Mouse (Mus musculus) midbrain, embryonic 12.5 days (tissue): Measurements from ENCODE around the gene Ints3. TPM values are rescaled to one million over a fixed set of nuclear protein-coding genes. Genes with fewer than 3 reads are reported as not detected.
"Not testable (repeated sequence)": the region's sequence is repeated elsewhere in the genome, so short reads cannot be mapped to it uniquely, and the experiment has no call there.

Experiments
- ATAC-seq: fragments of 200-750 bp; cut with Nextera tagmentation; 2 replicates; pipeline ENCODE4 v1.8.0; 2017; ENCODE audit warnings: low read depth, moderate TSS enrichment, moderate library complexity; ENCODE audit not compliant: low FRiP score
- H3K27ac ChIP-seq: fragments of 300-500 bp; sonication (generic); replicated peaks from 2 replicates; pipeline ENCODE4 v1.5.1; 2016; ENCODE audit warnings: mild to moderate bottlenecking
- H3K27me3 ChIP-seq: fragments of 300-500 bp; sonication (generic); 2 replicates; pipeline ENCODE4 v1.6.1; 2016; ENCODE audit warnings: mild to moderate bottlenecking
- H3K36me3 ChIP-seq: fragments of 300-500 bp; sonication (generic); 2 replicates; pipeline ENCODE4 v1.6.1; 2016
- H3K4me1 ChIP-seq: fragments of 300-500 bp; sonication (generic); 2 replicates; pipeline ENCODE4 v1.6.1; 2016
- H3K4me2 ChIP-seq: fragments of 300-500 bp; sonication (generic); replicated peaks from 2 replicates; pipeline ENCODE4 v1.6.1; 2016; ENCODE audit warnings: mild to moderate bottlenecking, moderate library complexity
- H3K4me3 ChIP-seq: fragments of 300-500 bp; sonication (generic); 2 replicates; pipeline ENCODE4 v1.5.1; 2016; ENCODE audit warnings: mild to moderate bottlenecking
- H3K9ac ChIP-seq: fragments of 300-500 bp; sonication (generic); replicated peaks from 2 replicates; pipeline ENCODE4 v1.6.1; 2016; ENCODE audit warnings: mild to moderate bottlenecking, moderate library complexity
- H3K9me3 ChIP-seq: fragments of 300-500 bp; sonication (generic); 2 replicates; pipeline ENCODE4 v1.6.1; 2016; ENCODE audit warnings: mild to moderate bottlenecking
- WGBS: fragments of 180-500 bp; shearing (Covaris S2); methylation state at CpG from one replicate; pipeline ENCODE4 v1.1.7; 2016; 5-methylcytosine and 5-hydroxymethylcytosine counted together
- polyA plus RNA-seq: library from polyadenylated mRNA; unstranded; fragments of >200 nt; fragmentation: Nextera tagmentation; extraction: Ambion mirVana; gene quantifications from 2 replicates; pipeline ENCODE4 v1.2.1, GENCODE M21; 2016

Gene Ints3
- polyA plus RNA-seq, 1 experiment from 2014 or later = 42.4 TPM

GRCm38 (mm10) chr3:90373432-90374028, 59.9 kb downstream of the Ints3 start:
- Histone ChIP-seq H3K36me3 (no peaks in the 10 kb centered on the region), H3K4me2 (no peak overlapping the region), H3K9me3 (no peaks in the 10 kb centered on the region), H3K9ac (no peak overlapping the region), H3K27ac (no peak overlapping the region), H3K4me3 (no peak overlapping the region), H3K27me3 (no peaks in the 10 kb centered on the region), H3K4me1 (peaks cover 12% of the 10 kb centered on the region; the same call in 1 of the 2 replicates)
- ATAC-seq = peak; percentile 77
- WGBS = 28% methylated on average over 4 of the region's 4 CpGs

GRCm38 (mm10) chr3:90372817-90373216, 60.6 kb downstream of the Ints3 start:
- H3K27me3 ChIP-seq = no peaks in the 10 kb centered on the region
- no peak for ATAC-seq
- no peaks in the 10 kb centered on the region for H3K36me3 ChIP-seq
- no peak overlapping the region for H3K4me3 ChIP-seq
- no peak overlapping the region for H3K9ac ChIP-seq
- WGBS = 72% methylated on average over 5 of the region's 5 CpGs
- H3K4me2 ChIP-seq = no peak overlapping the region
- peaks cover 12% of the 10 kb centered on the region; the same call in 1 of the 2 replicates for H3K4me1 ChIP-seq
- no peaks in the 10 kb centered on the region for H3K9me3 ChIP-seq
- no peak overlapping the region for H3K27ac ChIP-seq

GRCm38 (mm10) chr3:90371857-90372256, 61.6 kb downstream of the Ints3 start:
- Histone ChIP-seq H3K27me3 (no peaks in the 10 kb centered on the region), H3K4me2 (no peak overlapping the region), H3K9ac (no peak overlapping the region), H3K27ac (no peak overlapping the region), H3K4me1 (peaks cover 12% of the 10 kb centered on the region; the same call in 1 of the 2 replicates), H3K36me3 (no peaks in the 10 kb centered on the region), H3K9me3 (no peaks in the 10 kb centered on the region), H3K4me3 (no peak overlapping the region)
- no peak for ATAC-seq
- 81% methylated on average over 7 of the region's 7 CpGs for WGBS

- Histone ChIP-seq H3K27me3 (no peaks in the 10 kb centered on the region), H3K9ac (no peak overlapping the region), H3K9me3 (no peaks in the 10 kb centered on the region), H3K4me1 (0 out of 2 replicates have a peak, but pooled peaks cover 4% of the 10 kb centered on the region), H3K4me2 (no peak overlapping the region), H3K27ac (no peak overlapping the region), H3K36me3 (no peaks in the 10 kb centered on the region), H3K4me3 (no peak overlapping the region)
- ATAC-seq = no peak
- WGBS = 50% methylated on average over 2 of the region's 2 CpGs
These were observed 64.4 kb downstream of the Ints3 start for GRCm38 (mm10) chr3:90369041-90369440.

GRCm38 (mm10) chr3:90367001-90367632, 66.3 kb downstream of the Ints3 start:
- H3K9me3 ChIP-seq = no peaks in the 10 kb centered on the region
- no peaks in the 10 kb centered on the region for H3K27me3 ChIP-seq
- no peak overlapping the region for H3K4me2 ChIP-seq
- no peak overlapping the region for H3K9ac ChIP-seq
- H3K4me3 ChIP-seq = no peak overlapping the region
- WGBS = 91% methylated on average over 5 of the region's 5 CpGs
- no peak for ATAC-seq
- H3K4me1 ChIP-seq = 0 out of 2 replicates have a peak, but pooled peaks cover 4% of the 10 kb centered on the region
- peaks cover under 1% of the 10 kb centered on the region; the same call in 1 of the 2 replicates for H3K36me3 ChIP-seq
- no peak overlapping the region for H3K27ac ChIP-seq

- no peaks in the 10 kb centered on the region for H3K9me3 ChIP-seq
- ATAC-seq = no peak
- no peak overlapping the region for H3K27ac ChIP-seq
- no peak overlapping the region for H3K4me3 ChIP-seq
- no peak overlapping the region for H3K4me2 ChIP-seq
- no peaks in the 10 kb centered on the region for H3K27me3 ChIP-seq
- H3K4me1 ChIP-seq = no peaks in the 10 kb centered on the region
- no peak overlapping the region for H3K9ac ChIP-seq
- WGBS = 96% methylated on average over 2 of the region's 2 CpGs
- peaks cover 32% of the 10 kb centered on the region for H3K36me3 ChIP-seq
These were observed 71.1 kb downstream of the Ints3 start for GRCm38 (mm10) chr3:90362346-90362745.

- no peak overlapping the region for H3K27ac ChIP-seq
- H3K27me3 ChIP-seq = no peaks in the 10 kb centered on the region
- no peaks in the 10 kb centered on the region for H3K9me3 ChIP-seq
- WGBS = 91% methylated on average over 4 of the region's 4 CpGs
- H3K4me2 ChIP-seq = no peak overlapping the region
- H3K9ac ChIP-seq = no peak overlapping the region
- no peaks in the 10 kb centered on the region for H3K4me1 ChIP-seq
- peaks cover 41% of the 10 kb centered on the region for H3K36me3 ChIP-seq
- no peak for ATAC-seq
- H3K4me3 ChIP-seq = no peak overlapping the region
These were observed 71.9 kb downstream of the Ints3 start for GRCm38 (mm10) chr3:90361476-90361875.

- Histone ChIP-seq H3K36me3 (peaks cover 60% of the 10 kb centered on the region), H3K9ac (no peak overlapping the region), H3K27me3 (no peaks in the 10 kb centered on the region), H3K4me1 (no peaks in the 10 kb centered on the region), H3K9me3 (no peaks in the 10 kb centered on the region), H3K4me3 (no peak overlapping the region), H3K27ac (no peak overlapping the region), H3K4me2 (no peak overlapping the region)
- no peak for ATAC-seq
- 85% methylated on average over 1 of the region's 1 CpGs for WGBS
These were observed 74.2 kb downstream of the Ints3 start for GRCm38 (mm10) chr3:90359230-90359629.

- Histone ChIP-seq H3K4me3 (no peak overlapping the region), H3K36me3 (peaks cover 71% of the 10 kb centered on the region), H3K9me3 (no peaks in the 10 kb centered on the region), H3K4me2 (no peak overlapping the region), H3K9ac (no peak overlapping the region), H3K4me1 (no peaks in the 10 kb centered on the region), H3K27ac (no peak overlapping the region), H3K27me3 (no peaks in the 10 kb centered on the region)
- ATAC-seq = no peak
- WGBS = 90% methylated on average over 7 of the region's 7 CpGs
These were observed 75.5 kb downstream of the Ints3 start for GRCm38 (mm10) chr3:90357959-90358358.

- no peak overlapping the region for H3K9ac ChIP-seq
These were observed 85.6 kb downstream of the Ints3 start for GRCm38 (mm10) chr3:90347847-90348246.

GRCm38 (mm10) chr3:90342853-90343252, 90.6 kb downstream of the Ints3 start:
- not testable (repeated sequence) for H3K4me1 ChIP-seq, H3K9me3 ChIP-seq, H3K4me2 ChIP-seq, H3K4me3 ChIP-seq, ATAC-seq, H3K27me3 ChIP-seq, H3K27ac ChIP-seq, H3K9ac ChIP-seq
- WGBS = 55% methylated on average over 2 of the region's 2 CpGs
- H3K36me3 ChIP-seq = peaks cover 35% of the 10 kb centered on the region

More at GRCm38 (mm10) chr3:90347847-90348246, 85.6 kb downstream of the Ints3 start:
- Histone ChIP-seq H3K4me3 (no peak overlapping the region), H3K9me3 (0 out of 2 replicates have a peak, but pooled peaks cover 3% of the 10 kb centered on the region), H3K36me3 (peaks cover 58% of the 10 kb centered on the region), H3K4me2 (no peak overlapping the region), H3K27me3 (no peaks in the 10 kb centered on the region), H3K4me1 (no peaks in the 10 kb centered on the region), H3K27ac (no peak overlapping the region)
- WGBS = 98% methylated on average over 4 of the region's 4 CpGs
- no peak for ATAC-seq
